Mouse (Mus musculus) forebrain, postnatal 0 days (tissue): Measurements from ENCODE around the gene Caprin1. TPM values are rescaled to one million over a fixed set of nuclear protein-coding genes. Genes with fewer than 3 reads are reported as not detected.
A peak's percentile ranks its signal among the peaks of the same experiment; 100 is the strongest.

Source experiments
- ATAC-seq: fragments of 200-750 bp; cut with Nextera tagmentation; 2 replicates; pipeline ENCODE4 v1.8.0; 2017; ENCODE audit warnings: mild to moderate bottlenecking, moderate library complexity
- DNase-seq: peaks from one replicate; pipeline ENCODE4 v3.0.0-alpha.2; 2015
- H3K27ac ChIP-seq: fragments of 300-500 bp; sonication (generic); 2 replicates; pipeline ENCODE4 v1.5.1; 2014; ENCODE audit warnings: low read depth, mild to moderate bottlenecking, antibody characterized with exemption, low read length, moderate library complexity, mixed read lengths
- H3K27me3 ChIP-seq: fragments of 300-500 bp; sonication (generic); 2 replicates; pipeline ENCODE4 v1.6.1; 2014; ENCODE audit warnings: mild to moderate bottlenecking, low read length, mixed read lengths; ENCODE audit not compliant: insufficient read depth
- H3K36me3 ChIP-seq: fragments of 300-500 bp; sonication (generic); 2 replicates; pipeline ENCODE4 v1.6.1; 2014; ENCODE audit warnings: mild to moderate bottlenecking, moderate library complexity; ENCODE audit not compliant: insufficient read depth
- H3K4me1 ChIP-seq: fragments of 300-500 bp; sonication (generic); 2 replicates; pipeline ENCODE4 v1.6.1; 2014; ENCODE audit warnings: antibody characterized with exemption; ENCODE audit not compliant: insufficient read depth
- H3K4me2 ChIP-seq: fragments of 300-500 bp; sonication (generic); 2 replicates; pipeline ENCODE4 v1.6.1; 2014; ENCODE audit warnings: low read depth, mild to moderate bottlenecking, moderate library complexity
- H3K4me3 ChIP-seq: fragments of 300-500 bp; sonication (generic); 2 replicates; pipeline ENCODE4 v1.5.1; 2014; ENCODE audit warnings: low read depth, low read length, mixed read lengths
- H3K9ac ChIP-seq: fragments of 300-500 bp; sonication (generic); 2 replicates; pipeline ENCODE4 v1.6.1; 2014; ENCODE audit warnings: mild to moderate bottlenecking
- H3K9me3 ChIP-seq: fragments of 300-500 bp; sonication (generic); 2 replicates; pipeline ENCODE4 v1.6.1; 2016; ENCODE audit warnings: low read length
- CTCF ChIP-seq: sonication (generic); IDR thresholded peaks from 2 replicates; pipeline ENCODE4 v1.5.1; 2016; ENCODE audit warnings: antibody characterized with exemption, control low read depth, low read depth
- WGBS: fragments of 180-500 bp; shearing (Covaris S2); extraction: QIAGEN DNeasy Blood & Tissue Kit; methylation state at CpG from one replicate; pipeline ENCODE4 v1.1.7; 2014; 5-methylcytosine and 5-hydroxymethylcytosine counted together
- microRNA-seq, 2 experiments: library from miRNA; unstranded; fragments of <30 nt; microRNA quantifications; one replicate each; pipeline ENCODE4; 2016
- polyA plus RNA-seq: library from polyadenylated mRNA; unstranded; fragments of >200 nt; fragmentation: Nextera tagmentation; extraction: Ambion mirVana; gene quantifications from 2 replicates; pipeline ENCODE4 v1.2.1, GENCODE M21; 2015
- total RNA-seq: library from RNA; depleted of rRNA; stranded (reverse); fragments of >200 nt; gene quantifications from 2 replicates; pipeline ENCODE4 v1.2.3, GENCODE M21; 2014; rRNA removed

The Caprin1 gene
- total and polyA plus RNA-seq, 2 experiments from 2014 or later, result 253 to 369 TPM

DNA sequence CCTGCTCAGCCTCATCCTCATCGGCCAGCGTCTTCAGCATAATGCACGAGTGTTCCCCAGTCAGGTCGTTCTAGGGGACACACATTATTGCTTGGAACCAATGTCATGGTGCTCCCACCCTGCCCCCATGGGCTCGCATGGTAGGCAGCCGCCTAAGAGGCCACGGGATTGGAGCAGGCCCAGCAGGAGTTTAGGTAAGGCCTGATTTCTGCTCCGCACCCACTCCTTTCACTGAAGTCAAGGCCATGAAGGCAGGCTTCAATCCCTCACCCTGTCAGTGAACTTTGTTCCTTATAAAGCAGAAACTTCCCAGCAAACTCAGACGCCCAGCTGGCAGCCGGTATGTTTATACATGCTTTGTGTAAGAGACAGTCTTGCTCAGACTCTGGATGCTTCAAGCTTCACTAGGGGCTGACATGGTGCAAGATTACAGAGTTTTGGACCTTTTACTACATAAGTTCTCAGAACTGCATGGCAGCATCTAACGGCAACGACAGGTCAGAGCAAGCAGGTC is 69.4 kb downstream of the Caprin1 start:
- H3K27me3 ChIP-seq, result no peaks in the 10 kb centered on the region
- no peak overlapping the region for H3K4me2 ChIP-seq
- H3K4me1 ChIP-seq, result no peaks in the 10 kb centered on the region
- H3K4me3 ChIP-seq, result no peak overlapping the region
- H3K9me3 ChIP-seq, result no peaks in the 10 kb centered on the region
- WGBS, result 86% methylated on average over 12 of the region's 12 CpGs
- peaks cover 72% of the 10 kb centered on the region for H3K36me3 ChIP-seq
- no peak for ATAC-seq
- no peak overlapping the region for H3K9ac ChIP-seq
- H3K27ac ChIP-seq, result no peak overlapping the region
- TF ChIP-seq CTCF, result no peak
- DNase-seq, result no peak

DNA sequence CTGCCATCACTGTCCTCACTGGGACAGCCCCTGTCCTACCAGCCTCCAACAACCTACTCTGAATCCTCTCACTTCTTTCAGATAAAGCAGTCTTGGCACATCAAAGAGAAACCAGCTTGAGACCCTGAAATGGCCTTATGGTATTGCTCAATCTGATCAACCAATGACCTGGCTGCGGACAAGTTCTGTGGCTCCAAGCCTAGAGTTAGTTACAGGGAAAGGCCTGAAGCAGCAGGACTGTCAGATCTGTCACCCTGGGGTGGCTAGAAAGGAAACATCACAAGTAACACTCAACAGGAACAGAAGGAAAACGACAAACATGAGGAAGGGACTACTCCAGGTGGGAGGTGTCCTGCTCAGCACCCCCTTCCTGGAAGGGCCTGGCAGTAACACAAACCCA is 72.9 kb downstream of the Caprin1 start:
- Histone ChIP-seq H3K9me3 (no peaks in the 10 kb centered on the region), H3K36me3 (peaks cover 59% of the 10 kb centered on the region), H3K4me3 (no peak overlapping the region), H3K27ac (no peak overlapping the region), H3K4me1 (no peaks in the 10 kb centered on the region), H3K4me2 (no peak overlapping the region), H3K27me3 (no peaks in the 10 kb centered on the region), H3K9ac (no peak overlapping the region)
- 94% methylated on average over 2 of the region's 2 CpGs for WGBS
- TF ChIP-seq CTCF, result no peak
- no peak for DNase-seq
- no peak for ATAC-seq

DNA sequence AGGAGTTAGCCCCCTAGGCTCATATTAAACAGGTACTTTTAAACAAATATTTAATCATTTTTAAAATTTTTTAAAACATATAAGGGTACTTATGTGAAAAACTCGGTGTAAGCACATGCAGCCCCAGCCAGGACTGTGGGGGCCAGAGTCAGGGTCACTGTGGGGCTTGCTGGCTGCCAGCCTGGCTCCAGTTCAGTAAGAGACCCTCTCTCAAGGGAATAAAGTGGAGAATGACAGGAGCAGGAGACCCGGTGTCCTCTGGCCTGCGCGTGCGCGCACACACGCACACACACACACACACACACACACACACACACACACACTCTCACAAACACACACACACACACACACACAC is 78.2 kb downstream of the Caprin1 start:
- H3K9me3 ChIP-seq, result no peaks in the 10 kb centered on the region
- ATAC-seq (no peak), DNase-seq (no peak)
- H3K4me2 ChIP-seq, result no peak overlapping the region
- TF ChIP-seq CTCF, result no peak
- no peak overlapping the region for H3K9ac ChIP-seq
- H3K4me3 ChIP-seq, result no peak overlapping the region
- H3K4me1 ChIP-seq, result no peaks in the 10 kb centered on the region
- H3K27ac ChIP-seq, result no peak overlapping the region
- WGBS, result 94% methylated on average over 7 of the region's 7 CpGs
- H3K36me3 ChIP-seq, result peaks cover 29% of the 10 kb centered on the region
- no peaks in the 10 kb centered on the region for H3K27me3 ChIP-seq

DNA sequence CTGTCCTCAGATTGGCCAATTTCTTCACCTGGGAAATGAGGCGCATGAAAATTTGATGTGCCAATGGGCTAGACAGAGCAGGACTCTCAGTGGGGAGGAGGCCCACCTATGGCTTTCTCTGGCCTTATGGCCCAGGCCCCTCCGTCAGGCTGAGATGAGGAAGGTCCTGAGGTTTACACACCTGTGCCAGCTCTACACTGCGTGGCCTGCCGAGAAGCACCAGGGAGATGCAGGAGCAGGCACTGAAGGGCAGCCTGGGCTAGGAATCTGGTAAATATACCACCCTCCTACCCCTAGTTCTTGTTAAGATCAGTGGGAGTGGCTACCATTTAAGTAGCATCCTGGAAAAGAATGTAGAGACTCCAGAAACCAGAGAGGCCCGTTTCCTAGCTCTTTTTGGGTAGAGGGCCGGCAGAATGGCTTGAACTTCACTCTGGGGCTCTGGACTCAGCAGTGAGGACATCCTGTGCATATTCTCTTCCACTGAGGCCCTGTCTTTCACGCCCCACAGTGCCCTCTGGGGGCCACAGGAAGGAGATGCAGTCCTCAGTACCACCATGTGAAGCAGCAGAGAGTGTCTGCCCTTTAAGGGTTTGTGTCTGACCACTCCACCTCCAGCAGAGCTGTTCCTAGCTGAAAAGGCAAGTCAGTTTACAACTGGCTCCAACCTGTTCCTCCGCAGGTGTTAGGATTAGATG is 78.7 kb downstream of the Caprin1 start:
- H3K4me1 ChIP-seq, result no peaks in the 10 kb centered on the region
- 58% methylated on average over 8 of the region's 8 CpGs for WGBS
- H3K36me3 ChIP-seq, result peaks cover 24% of the 10 kb centered on the region
- no peak overlapping the region for H3K4me3 ChIP-seq
- no peaks in the 10 kb centered on the region for H3K27me3 ChIP-seq
- peak; percentile 97 for TF ChIP-seq CTCF
- ATAC-seq, result peak; percentile 91
- DNase-seq, result peak; percentile 80
- H3K4me2 ChIP-seq, result no peak overlapping the region
- H3K9ac ChIP-seq, result no peak overlapping the region
- H3K9me3 ChIP-seq, result no peaks in the 10 kb centered on the region
- H3K27ac ChIP-seq, result no peak overlapping the region

DNA sequence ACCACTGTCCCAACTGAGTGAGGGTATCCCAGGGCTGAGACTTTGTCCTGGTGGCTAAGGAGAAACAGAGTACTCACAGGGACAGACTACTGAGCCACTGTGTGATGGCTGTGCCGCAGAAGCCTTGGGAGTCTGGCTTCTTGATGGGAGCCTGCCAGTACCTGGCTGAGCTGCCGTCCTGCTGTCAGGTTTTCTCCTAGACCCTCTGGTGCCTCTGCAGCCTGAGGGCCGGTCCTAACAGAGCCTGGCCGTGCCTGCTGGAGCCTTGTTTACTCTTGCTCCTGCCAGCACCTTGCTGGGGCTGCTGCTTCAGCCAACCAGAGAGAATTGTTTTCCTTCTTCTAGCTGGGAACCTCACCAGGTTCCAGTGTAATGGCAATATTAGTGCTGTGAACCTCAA is 83.0 kb downstream of the Caprin1 start:
- peaks cover 5% of the 10 kb centered on the region; the same call in 1 of the 2 replicates for H3K36me3 ChIP-seq
- DNase-seq (no peak), ATAC-seq (no peak)

DNA sequence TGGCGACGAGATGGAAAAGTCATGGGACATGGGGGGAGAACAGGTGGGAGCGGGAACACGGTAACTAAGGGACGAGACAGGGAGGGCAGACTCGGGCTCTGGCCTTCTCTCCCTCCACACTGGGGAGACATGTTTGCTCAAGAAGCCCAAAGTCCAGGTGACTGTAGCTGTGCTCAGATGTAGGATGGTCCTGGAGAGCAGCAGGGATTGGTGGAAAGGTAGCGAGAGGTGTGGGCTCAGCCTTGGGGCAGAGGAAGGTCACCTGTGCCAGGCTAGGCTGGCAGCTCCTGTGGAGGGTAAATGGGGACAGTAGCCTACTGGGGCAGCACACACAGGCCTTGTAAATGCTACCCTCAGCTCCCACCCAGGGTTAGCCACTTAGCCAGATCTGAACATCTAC is 83.6 kb downstream of the Caprin1 start:
- H3K4me3 ChIP-seq, result no peak overlapping the region
- no peak for TF ChIP-seq CTCF
- WGBS, result 91% methylated on average over 7 of the region's 7 CpGs
- no peak overlapping the region for H3K9ac ChIP-seq
- no peaks in the 10 kb centered on the region for H3K9me3 ChIP-seq
- H3K36me3 ChIP-seq, result peaks cover 5% of the 10 kb centered on the region; the same call in 1 of the 2 replicates
- H3K4me2 ChIP-seq, result no peak overlapping the region
- H3K4me1 ChIP-seq, result no peaks in the 10 kb centered on the region
- H3K27ac ChIP-seq, result no peak overlapping the region
- no peak for ATAC-seq
- DNase-seq, result no peak
- H3K27me3 ChIP-seq, result no peaks in the 10 kb centered on the region

More for the DNA sequence above, 83.0 kb downstream of the Caprin1 start:
- 63% methylated on average over 4 of the region's 4 CpGs for WGBS
- no peaks in the 10 kb centered on the region for H3K4me1 ChIP-seq
- H3K4me3 ChIP-seq, result no peak overlapping the region
- TF ChIP-seq CTCF, result no peak
- H3K4me2 ChIP-seq, result no peak overlapping the region
- no peak overlapping the region for H3K9ac ChIP-seq
- H3K27me3 ChIP-seq, result no peaks in the 10 kb centered on the region
- no peak overlapping the region for H3K27ac ChIP-seq
- no peaks in the 10 kb centered on the region for H3K9me3 ChIP-seq

Small RNAs within 50 kb of the gene (microRNA-seq; reads per million reads assigned to microRNA genes)
- gene Gm22757 (0 reads per million in 2 experiments), gene Gm22761 (0 reads per million in 2 experiments)

Other genes with a start within 250 kb of the Caprin1 start
- gene Abtb2, start 231.3 kb downstream of the Caprin1 start, total RNA-seq, result 13.9 and 16.9 TPM in 2 replicates
- 6.5 TPM in 2 replicates for gene Abtb2, start 231.3 kb downstream of the Caprin1 start, polyA plus RNA-seq
- gene Nat10, start 36.4 kb downstream of the Caprin1 start, total RNA-seq, result 43.5 and 49.2 TPM in 2 replicates
- 11.7 and 13.9 TPM in 2 replicates for gene Nat10, start 36.4 kb downstream of the Caprin1 start, polyA plus RNA-seq
- gene Lmo2, start 160.3 kb upstream of the Caprin1 start, total RNA-seq, result 19.9 and 23.8 TPM in 2 replicates
- 26.9 and 27.8 TPM in 2 replicates for gene Lmo2, start 160.3 kb upstream of the Caprin1 start, polyA plus RNA-seq
- 65.2 and 78.2 TPM in 2 replicates for gene Fbxo3, start 230.1 kb upstream of the Caprin1 start, total RNA-seq
- 41.6 and 54.9 TPM in 2 replicates for gene Fbxo3, start 230.1 kb upstream of the Caprin1 start, polyA plus RNA-seq
- not detected in 2 replicates for gene 4931422A03Rik, start 230.7 kb upstream of the Caprin1 start, total RNA-seq
- 0.84 and 0.94 TPM in 2 replicates for gene 4931422A03Rik, start 230.7 kb upstream of the Caprin1 start, polyA plus RNA-seq